Mouse (Mus musculus) mesoderm, embryonic 11.5 days (tissue): ENCODE data around the gene Rdm1.
"Not testable (repeated sequence)": the region's sequence is repeated elsewhere in the genome, so short reads cannot be mapped to it uniquely, and the experiment has no call there.

ENCODE experiments used
- DNase-seq: peaks from one replicate; pipeline ENCODE4 v3.0.0-alpha.2; 2012; ENCODE audit warnings: low read depth, low spot score

Rdm1 gene

DNA sequence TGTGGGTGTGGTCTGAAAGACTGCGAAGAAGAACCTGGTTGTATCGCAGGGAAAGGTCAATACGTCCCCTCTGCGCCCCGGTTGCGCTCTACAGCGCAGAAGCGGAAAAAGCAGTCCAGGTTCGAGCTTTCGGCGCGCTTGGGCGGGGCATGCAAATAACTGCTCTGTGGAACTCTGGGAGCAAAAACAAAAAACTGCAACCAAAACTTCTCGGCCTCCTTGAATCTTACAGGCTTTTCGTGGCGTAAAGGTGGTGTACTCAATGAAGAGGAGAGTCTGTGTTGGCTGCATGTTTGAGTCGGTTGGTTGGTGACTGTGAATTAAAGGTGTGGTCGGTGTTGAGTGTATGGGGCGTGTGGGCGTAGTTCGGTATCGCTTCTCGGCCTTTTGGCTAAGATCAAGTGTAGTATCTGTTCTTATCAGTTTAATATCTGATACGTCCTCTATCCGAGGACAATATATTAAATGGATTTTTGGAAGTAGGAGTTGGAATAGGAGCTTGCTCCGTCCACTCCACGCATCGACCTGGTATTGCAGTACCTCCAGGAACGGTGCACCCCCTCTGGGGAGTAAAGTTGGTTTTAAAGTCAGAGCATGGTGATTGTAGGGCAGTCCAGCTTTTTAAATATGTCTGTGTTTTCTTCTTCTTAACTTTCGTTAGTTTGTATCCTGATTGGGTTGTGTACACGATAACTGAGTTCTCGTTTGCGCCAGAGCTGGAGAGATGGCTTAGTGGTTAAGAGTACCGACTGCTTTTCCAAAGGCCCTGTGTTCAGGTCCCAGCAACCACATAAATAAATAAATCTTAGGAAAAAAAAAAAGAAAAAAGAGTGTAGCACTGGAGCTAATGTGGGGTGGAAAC is at the start of gene Rdm1:
TSS of gene Rdm1 (plus strand) at position 201 of the 862 bp plus-strand sequence.
- peak; percentile 89 for DNase-seq

GRCm38 (mm10) chr11:101581081-101581764 is 45.8 kb upstream of the Rdm1 start:
- no peak for DNase-seq

DNA sequence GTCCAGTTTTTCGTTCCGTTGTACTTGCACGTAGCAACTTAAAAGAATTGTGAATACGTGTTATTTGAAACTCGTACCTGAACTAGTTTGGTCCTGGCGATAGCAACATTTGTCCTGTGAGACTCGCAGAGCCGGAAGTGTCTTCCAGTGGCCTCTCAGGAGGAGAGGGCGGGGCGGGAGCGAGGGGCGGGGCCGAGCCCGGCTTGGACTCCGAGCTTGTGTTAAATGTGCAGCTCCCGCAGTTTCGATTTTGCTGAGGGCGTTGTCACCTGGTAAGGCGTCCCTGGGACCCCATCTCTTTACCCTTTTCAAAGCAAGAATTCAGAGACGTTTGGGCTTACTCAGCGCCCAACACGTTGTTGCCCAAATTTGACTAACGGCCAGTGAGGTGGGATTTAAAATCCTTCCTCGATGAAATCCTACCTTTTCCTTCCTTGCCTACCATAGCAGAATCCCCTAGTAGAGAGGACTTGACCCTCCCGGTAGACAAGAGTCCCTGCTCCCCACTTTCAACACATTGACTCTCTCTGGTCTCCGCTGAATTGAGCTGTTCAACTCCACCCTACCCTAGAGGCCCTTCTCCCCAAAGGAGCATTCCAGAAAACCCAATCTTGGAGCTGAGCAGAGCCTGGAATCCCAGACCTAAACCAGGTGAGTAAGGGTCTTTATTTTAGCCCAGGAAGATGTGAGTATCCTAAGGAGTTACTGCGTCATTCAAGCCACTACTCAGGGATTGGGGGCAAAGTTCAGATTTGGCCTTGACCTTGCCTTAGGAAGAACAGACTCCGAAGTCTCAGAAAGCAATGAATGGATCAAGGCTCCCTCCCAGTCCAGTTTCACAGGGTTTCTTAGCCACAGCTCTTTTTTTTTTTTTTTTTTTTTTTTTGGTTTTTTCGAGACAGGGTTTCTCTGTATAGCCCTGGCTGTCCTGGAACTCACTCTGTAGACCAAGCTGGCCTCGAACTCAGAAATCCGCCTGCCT is 44.6 kb upstream of the Rdm1 start, which contains the start of gene Tmem106a:
TSS of gene Tmem106a (plus strand) at position 189 of the 982 bp plus-strand sequence.
- peak; percentile 59 for DNase-seq

- no peak for DNase-seq
These were observed 43.8 kb upstream of the Rdm1 start for GRCm38 (mm10) chr11:101583205-101583604.

- not testable (repeated sequence) for DNase-seq
These were observed 42.0 kb upstream of the Rdm1 start for GRCm38 (mm10) chr11:101585031-101585430.

DNA sequence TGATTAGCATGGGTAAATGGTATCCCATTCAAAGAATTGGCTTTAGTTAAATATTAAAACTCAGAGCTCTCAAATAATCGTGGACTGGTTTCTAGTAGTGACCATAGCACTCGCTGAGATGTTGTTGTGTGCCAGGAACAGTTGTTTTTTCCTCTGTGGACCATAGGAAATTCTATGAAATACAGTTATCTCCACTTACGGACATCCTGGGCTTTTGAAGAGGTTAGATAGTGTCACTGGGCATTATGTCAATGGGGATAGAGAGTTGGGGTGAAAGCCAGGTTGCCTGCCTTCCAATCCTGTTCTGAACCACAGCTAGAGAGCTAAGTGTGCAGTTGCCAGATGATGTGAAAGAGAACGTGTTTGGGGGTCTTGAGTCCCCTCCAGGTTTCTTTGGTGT is 41.2 kb upstream of the Rdm1 start:
- no peak for DNase-seq

DNA sequence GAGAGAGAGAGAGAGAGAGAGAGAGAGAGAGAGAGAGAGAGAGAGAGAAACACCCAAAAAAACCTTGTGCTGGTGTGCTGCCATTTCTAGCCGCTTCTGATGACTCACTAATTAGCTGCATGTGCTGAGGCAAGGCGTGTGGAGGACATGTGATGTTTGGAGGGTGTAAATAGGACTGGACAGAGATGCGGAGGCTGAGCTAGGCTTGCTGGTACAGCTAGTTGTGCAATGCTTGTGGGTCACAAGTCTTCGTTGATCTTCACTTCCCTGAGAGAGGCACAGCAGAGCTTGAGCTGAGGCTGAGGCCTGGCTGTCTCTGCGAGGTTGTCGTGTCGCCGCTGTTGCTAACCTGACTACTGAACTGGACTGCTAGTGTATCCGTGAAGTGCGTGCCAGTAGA is 39.3 kb upstream of the Rdm1 start:
- no peak for DNase-seq

GRCm38 (mm10) chr11:101588868-101589267 is 38.1 kb upstream of the Rdm1 start:
- no peak for DNase-seq

GRCm38 (mm10) chr11:101589444-101589843 is 37.6 kb upstream of the Rdm1 start:
- peak; percentile 52 for DNase-seq

- DNase-seq = no peak
These were observed 36.9 kb upstream of the Rdm1 start for GRCm38 (mm10) chr11:101589989-101590624.

GRCm38 (mm10) chr11:101599156-101599555 is 27.8 kb upstream of the Rdm1 start, which contains the start of gene Gm11634:
Gm11634 (minus strand) TSS chr11:101599256.
- no peak for DNase-seq

- peak; percentile 87 for DNase-seq
These were observed 24.5 kb upstream of the Rdm1 start for GRCm38 (mm10) chr11:101602491-101602890.

DNA sequence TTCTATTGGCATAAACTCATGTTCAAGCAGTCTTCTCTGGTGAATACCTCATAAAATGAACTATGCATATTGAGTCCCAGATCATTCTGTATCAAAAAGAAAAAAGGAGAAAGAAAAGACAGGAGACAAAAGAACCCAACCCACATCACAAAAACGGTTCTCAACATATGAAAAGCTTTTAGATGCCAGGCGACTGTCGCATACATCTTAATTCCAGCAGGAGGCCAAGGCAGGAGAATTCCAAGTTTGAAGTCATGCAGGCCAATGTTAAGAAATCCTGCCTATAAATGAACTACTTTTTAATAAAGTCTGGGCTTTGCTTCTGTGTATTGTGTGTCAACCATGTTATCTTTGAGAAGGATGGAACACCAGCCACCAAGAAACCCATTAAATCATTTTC is 22.9 kb upstream of the Rdm1 start:
- DNase-seq = no peak

- DNase-seq = peak; percentile 85
These were observed 22.2 kb upstream of the Rdm1 start for GRCm38 (mm10) chr11:101604531-101605453.

- DNase-seq = not testable (repeated sequence)
These were observed 19.9 kb upstream of the Rdm1 start for GRCm38 (mm10) chr11:101607134-101607533.

DNA sequence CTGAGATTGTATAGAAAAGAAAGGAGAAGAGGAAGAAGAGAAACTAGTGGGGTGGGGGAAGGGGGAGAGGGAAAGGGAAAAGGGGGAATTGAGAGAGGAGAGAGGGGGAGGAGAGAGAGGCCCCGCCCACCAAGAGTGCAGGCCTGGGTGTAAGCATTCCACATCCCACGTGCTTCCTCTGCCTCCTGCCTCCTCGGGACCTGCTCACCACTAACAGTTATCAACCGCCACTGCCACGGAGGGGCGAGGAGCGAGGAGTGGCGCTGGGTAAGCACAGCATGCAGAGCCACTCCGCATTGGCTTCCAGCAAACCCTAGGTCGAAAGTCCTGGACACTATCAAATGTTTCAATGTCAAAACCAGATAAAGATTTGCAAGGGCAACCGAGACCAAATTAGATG is 16.6 kb upstream of the Rdm1 start:
- DNase-seq = no peak

DNA sequence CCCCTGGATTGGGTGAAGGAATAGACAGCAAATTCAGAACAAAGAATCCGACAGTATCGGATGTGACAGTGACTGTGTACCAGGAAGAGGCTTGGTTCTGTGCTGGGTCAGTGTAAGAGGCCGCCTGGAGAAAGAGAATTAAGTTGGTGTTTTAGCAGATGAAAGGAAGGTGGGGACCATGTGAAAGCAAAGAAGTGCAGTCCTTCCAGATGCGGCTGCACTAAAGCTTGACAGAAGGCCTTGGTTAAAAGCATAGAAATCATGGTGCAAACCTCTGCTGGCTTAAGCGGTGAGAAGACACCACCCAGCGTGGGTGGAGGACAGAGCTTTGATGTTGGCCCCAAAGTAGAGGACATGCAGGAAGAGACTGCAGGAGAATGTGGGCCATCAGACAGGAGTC is 13.4 kb upstream of the Rdm1 start:
- DNase-seq = no peak

GRCm38 (mm10) chr11:101614116-101614515 is 12.9 kb upstream of the Rdm1 start:
- no peak for DNase-seq

DNA sequence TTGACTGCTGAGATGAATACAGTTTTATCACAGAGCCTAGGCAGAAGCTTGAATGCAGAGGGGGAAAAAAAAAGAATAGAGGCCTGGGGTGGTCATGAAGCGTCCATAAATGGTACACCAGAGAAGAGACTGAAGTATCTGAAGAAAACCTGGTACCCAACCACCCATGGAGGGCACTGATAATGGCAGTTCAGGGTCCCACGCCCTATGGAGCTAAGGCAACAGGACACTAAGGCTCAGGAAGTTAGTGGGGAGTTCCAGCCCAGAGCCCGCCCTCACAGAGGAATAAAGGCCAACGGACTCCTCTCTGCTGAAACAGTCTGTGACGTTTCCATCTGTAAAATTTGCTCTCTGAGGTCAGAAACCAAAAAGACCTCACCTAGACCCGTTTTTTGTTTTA is 11.6 kb upstream of the Rdm1 start:
- DNase-seq = no peak

- DNase-seq = no peak
These were observed 10.9 kb upstream of the Rdm1 start for GRCm38 (mm10) chr11:101616104-101616503.
